Mouse (Mus musculus) spleen, postnatal 10 days (tissue): ENCODE measurements around the gene Cenpm.

Source experiments
- DNase-seq, 2 experiments: peaks; one replicate each; pipeline ENCODE4 v3.0.0; 2021 to 2022; ENCODE audit warnings: low spot score in 2 of 2

Cenpm gene

DNA sequence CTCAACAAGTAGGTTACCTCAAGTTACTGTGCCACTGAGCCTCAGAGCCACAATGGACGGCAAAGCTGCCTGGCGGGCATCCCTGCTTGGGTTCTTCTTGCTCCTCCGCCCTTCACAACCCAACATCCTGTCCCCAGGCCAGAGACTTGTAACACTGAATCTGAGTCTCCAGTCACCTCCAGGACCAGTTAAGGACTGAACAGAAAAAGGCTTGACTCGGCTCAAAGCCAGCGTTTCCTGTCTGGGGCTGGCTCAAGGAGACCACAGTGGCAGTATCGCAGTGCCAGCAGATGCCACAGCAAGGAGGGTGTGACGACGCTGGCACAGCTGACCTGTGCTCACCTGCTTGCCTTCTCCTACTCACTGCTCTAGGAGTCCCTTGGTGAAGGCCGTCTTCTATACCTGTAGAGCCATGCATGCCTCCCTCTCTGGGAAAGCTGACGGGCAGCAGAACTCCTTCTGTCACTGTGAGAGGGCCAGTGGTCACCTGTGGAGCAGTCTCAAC is 47.2 kb downstream of the Cenpm start:
- DNase-seq, result no peak

DNA sequence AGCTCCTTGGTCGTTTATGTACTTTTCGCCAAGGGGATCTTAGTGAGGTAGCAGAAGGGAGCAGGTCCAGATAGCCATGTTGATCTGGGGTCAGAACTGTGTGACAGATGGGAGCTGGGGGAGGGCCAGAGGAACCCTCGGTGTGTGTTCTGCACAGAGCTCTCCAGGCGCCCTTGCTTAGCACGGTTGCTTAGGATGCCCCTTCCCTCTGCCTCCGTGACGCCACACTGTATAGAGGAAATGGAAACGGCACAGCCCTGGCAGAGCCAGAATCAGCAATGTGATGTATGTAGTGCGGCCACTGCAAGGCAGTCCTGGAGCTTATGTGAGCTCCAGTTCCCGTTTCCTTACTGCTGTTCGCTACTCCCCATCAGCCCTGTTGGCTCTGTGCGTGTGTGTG is 48.2 kb downstream of the Cenpm start:
- DNase-seq, result no peak

GRCm38 (mm10) chr15:82192617-82193016 is 51.9 kb downstream of the Cenpm start:
- DNase-seq, result no peak

GRCm38 (mm10) chr15:82188481-82189240 is 55.9 kb downstream of the Cenpm start:
- DNase-seq, result peak; percentile 68 to 84

DNA sequence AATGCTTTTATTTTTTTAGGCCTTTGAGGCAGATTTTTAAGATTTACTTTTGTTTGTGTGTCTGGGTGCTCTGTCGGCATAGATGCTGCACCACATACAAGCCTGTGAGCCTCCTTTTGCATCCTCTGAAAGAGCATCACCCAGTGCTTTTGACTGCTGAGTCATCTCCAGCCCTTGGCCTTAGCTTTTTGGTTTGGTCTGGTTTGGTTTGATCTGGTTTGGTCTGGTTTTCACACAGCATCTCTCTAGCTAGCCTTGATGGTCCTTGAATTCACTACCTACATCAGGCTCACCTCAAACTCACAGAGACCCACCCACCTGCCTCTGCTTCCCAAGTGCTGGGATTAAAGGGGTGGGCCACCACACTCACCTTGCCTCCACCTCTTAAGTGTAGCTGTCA is 56.6 kb downstream of the Cenpm start:
- DNase-seq, result no peak

- DNase-seq, result no peak
These were observed 57.1 kb downstream of the Cenpm start for GRCm38 (mm10) chr15:82187401-82187800.

- DNase-seq, result peak; percentile 43 to 56
These were observed 57.6 kb downstream of the Cenpm start for GRCm38 (mm10) chr15:82186931-82187330.

DNA sequence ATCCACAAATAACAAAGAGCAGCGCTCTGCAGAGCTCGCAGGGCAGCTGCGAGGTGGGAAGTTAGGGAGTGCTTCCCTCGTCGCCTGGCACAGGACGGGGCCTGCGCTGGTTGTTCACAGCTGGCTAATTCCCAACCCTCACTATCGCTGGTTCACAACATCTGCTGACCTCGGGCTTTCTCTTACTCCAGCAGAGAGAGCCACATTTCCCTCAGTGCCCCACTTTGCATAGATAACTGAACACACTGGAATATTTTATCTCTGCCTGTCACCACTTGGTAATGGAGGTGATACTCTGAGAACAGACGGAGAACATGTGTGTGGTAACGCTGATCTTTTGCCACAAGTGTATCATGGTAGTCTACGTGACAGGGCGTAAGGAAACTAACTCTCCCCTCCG is 58.4 kb downstream of the Cenpm start:
- peak; percentile 41 to 56 for DNase-seq

- DNase-seq, result no peak
These were observed 59.3 kb downstream of the Cenpm start for GRCm38 (mm10) chr15:82185062-82185783.

DNA sequence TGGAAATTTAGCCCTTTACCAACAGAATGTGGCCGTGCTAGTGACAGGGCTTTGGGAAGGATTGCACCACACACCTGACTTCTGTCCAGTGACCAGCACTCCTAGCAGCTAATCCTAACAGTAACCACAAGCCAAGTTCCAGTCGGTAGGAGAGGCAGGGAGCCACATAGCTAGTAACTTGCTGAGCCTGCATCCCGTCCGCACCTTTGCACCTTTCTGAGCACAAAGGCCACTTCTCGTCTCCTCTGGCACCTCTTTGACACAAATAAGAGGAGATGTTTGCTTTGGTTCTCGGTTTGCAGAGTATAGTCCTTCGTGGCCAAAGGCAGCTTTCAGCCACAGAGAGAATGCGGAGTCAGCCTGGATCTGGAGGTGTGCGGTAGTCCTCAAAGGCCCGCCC is 59.9 kb downstream of the Cenpm start:
- DNase-seq, result no peak

DNA sequence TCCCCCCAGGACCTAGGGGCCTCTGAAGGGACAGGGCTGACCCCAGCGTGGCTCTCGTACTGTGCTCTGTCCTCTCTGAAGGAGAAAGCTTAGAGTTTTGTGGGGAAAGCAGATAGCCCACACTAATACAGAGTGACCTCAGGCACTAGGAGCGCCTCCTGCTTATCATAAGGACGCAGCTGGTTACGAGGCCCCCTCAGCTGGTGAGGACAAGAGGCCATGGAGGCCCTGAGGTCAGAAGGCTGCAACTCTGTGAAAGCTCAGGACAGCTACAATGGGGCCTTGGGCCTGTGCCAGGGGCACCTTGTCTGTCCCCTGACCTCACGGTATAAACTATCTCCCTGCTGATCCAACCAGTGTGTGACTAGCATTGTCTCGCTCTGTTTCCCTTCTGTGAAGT is 60.4 kb downstream of the Cenpm start:
- peak; percentile 69 to 71 for DNase-seq
